Mouse (Mus musculus) myocyte (in vitro differentiated cells): Measurements from ENCODE around the gene Meis3.

Experiments
- CEBPB ChIP-seq: IDR thresholded peaks from 2 replicates; pipeline ENCODE4 v1.6.1; 2011; ENCODE audit warnings: mild to moderate bottlenecking, moderate library complexity; ENCODE audit not compliant: poor library complexity, insufficient read depth, severe bottlenecking
- E2F4 ChIP-seq: IDR thresholded peaks from one replicate; pipeline ENCODE4 v1.6.1; 2011; ENCODE audit warnings: mild to moderate bottlenecking, control low read depth, moderate library complexity; ENCODE audit not compliant: insufficient read depth
- MAX ChIP-seq: IDR thresholded peaks from one replicate; pipeline ENCODE4 v1.6.1; 2011; ENCODE audit warnings: low read depth, mild to moderate bottlenecking, control low read depth
- POLR2A ChIP-seq: IDR thresholded peaks from one replicate; pipeline ENCODE4 v1.6.1; 2011; ENCODE audit warnings: low read depth, mild to moderate bottlenecking, control low read depth, moderate library complexity; ENCODE audit not compliant: insufficient read length
- POLR2AphosphoS2 ChIP-seq: IDR thresholded peaks from one replicate; pipeline ENCODE4 v1.6.1; 2011; ENCODE audit warnings: low read depth, control low read depth; ENCODE audit not compliant: insufficient read length
- REST ChIP-seq: IDR thresholded peaks from one replicate; pipeline ENCODE4 v1.6.1; 2011; ENCODE audit warnings: mild to moderate bottlenecking, control low read depth, moderate library complexity; ENCODE audit not compliant: insufficient read depth, insufficient read length
- TCF12 ChIP-seq: IDR thresholded peaks from one replicate; pipeline ENCODE4 v1.6.1; 2011; ENCODE audit warnings: mild to moderate bottlenecking, control low read depth; ENCODE audit not compliant: poor library complexity, insufficient read depth, severe bottlenecking
- USF1 ChIP-seq: IDR thresholded peaks from one replicate; pipeline ENCODE4 v1.6.1; 2011; ENCODE audit warnings: low read depth, mild to moderate bottlenecking, control low read depth, moderate library complexity

GRCm38 (mm10) chr7:16210862-16211365 lies 36.0 kb downstream of the Meis3 start:
- TF ChIP-seq POLR2A: no peak
- no peak for TF ChIP-seq MAX
- TF ChIP-seq E2F4: no peak
- TF ChIP-seq CEBPB: no peak
- TF ChIP-seq USF1: no peak
- TF ChIP-seq REST: no peak
- TF ChIP-seq POLR2AphosphoS2: no peak
- no peak for TF ChIP-seq TCF12
